Mouse (Mus musculus): ENCODE data around the gene Ptprs. TPM values are rescaled to one million over a fixed set of nuclear protein-coding genes. Genes with fewer than 3 reads are reported as not detected.
A peak's percentile ranks its signal among the peaks of the same experiment; 100 is the strongest.

Ptprs gene
- total RNA-seq, 2 experiments from 2014 or later, result 821 to 872 TPM

- DNase-seq, result no peak
- intact Hi-C loops (cut with DNase I), result no loop called here
Measured at GRCm38 (mm10) chr17:56493841-56494240, 17.6 kb upstream of the Ptprs start.

- DNase-seq, result no peak
- intact Hi-C loops (cut with DNase I), result no loop called here
Measured at GRCm38 (mm10) chr17:56490438-56491152, 14.3 kb upstream of the Ptprs start.

- DNase-seq, result peak; percentile 64
- intact Hi-C loops (cut with DNase I), result no loop called here
Measured at GRCm38 (mm10) chr17:56488028-56488427, 11.7 kb upstream of the Ptprs start.

- intact Hi-C loops (cut with DNase I), result no loop called here
- peak; percentile 70 for DNase-seq
Measured at GRCm38 (mm10) chr17:56487441-56487888, 11.2 kb upstream of the Ptprs start.

GRCm38 (mm10) chr17:56485926-56486325 lies 9.6 kb upstream of the Ptprs start:
- peak; percentile 59 for DNase-seq
- intact Hi-C loops (cut with DNase I), result no loop called here

DNA sequence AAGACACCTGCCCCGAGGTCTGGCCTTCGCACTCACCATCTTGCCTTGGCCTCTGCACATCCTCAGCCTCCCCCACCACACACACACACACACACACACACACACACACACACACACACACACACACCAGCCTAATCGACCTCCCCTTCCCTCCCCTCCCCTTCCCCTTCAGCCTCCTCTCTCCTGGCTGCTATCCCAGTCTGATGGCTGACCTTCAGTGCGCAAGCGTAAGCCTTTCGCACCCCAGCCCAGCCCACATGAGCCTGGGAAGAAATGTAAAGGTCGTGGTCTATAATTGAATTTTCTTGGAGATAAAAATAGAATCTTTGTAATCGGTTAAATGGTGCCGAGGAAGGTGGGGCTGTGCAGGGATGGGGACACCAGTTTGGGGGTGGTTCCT lies 8.8 kb upstream of the Ptprs start:
- intact Hi-C loops (cut with DNase I), result no loop called here
- DNase-seq, result no peak

DNA sequence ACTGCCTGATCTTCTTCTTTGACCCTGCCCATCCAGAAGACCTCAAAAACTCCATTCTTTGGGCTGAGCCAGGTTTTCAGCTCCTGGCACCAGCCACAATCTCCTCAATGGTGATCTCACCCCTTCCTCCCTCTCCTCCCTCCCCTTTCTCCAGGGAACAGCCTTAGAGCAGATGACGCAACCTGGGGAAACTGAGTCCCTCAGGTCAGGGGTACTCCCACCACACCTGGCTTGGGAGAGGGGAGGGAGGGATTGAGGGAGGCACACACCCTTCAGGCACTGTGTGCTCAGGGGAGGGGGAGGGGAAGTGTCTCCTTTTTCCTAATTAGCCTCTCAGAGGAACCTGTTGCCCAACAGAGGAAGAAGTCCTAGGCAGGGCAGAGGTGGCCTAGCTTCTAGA lies 6.4 kb upstream of the Ptprs start:
- intact Hi-C loops (cut with DNase I), result no loop called here
- DNase-seq, result no peak

DNA sequence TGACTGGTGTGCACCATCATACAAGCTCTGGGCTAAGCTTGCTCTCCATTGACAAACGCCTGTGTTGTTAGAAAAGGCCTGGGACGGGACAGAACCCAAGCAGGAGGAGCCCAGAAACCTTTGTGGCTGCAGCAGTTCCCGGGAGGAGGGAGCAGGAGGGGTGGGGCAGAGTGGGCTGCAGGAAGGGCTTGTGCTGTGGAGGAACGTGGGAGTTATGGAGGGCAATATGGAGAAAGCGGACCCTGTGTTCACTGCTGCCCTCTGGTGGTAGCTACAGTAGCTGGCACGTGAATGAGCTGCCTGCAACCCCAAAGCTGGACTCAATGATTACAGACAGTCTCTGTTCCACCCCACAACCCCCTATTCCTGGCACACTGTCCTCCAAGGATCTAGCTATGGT lies 3.1 kb upstream of the Ptprs start:
- peak; percentile 73 for DNase-seq
- intact Hi-C loops (cut with DNase I), result no loop called here

DNA sequence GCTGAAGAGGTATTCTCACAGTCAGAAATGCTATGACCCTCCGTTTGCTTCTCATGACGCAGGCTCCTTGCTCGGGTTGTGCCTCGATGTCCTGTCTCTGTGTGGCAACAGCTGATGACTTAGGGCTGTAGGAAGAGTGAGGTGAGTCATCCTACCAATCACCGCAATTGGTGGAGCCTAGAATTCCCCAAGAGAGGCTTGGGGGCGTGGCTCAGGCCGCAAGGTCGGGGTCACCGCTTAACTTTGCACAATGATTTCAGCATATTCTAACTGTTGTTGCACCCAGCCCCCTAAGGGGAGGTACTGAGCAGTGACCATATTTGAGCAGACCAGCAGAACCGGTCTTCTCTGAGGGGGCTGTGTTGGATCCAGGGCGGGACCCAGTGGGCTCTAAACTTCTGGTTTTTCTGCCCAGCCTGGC lies 1.9 kb upstream of the Ptprs start:
- no peak for DNase-seq

GRCm38 (mm10) chr17:56477191-56477818 lies 1.0 kb upstream of the Ptprs start:
- DNase-seq, result no peak
- intact Hi-C loops (cut with DNase I), result no loop called here

More for the DNA sequence above, 1.9 kb upstream of the Ptprs start:
- intact Hi-C loops (cut with DNase I), result no loop called here

DNA sequence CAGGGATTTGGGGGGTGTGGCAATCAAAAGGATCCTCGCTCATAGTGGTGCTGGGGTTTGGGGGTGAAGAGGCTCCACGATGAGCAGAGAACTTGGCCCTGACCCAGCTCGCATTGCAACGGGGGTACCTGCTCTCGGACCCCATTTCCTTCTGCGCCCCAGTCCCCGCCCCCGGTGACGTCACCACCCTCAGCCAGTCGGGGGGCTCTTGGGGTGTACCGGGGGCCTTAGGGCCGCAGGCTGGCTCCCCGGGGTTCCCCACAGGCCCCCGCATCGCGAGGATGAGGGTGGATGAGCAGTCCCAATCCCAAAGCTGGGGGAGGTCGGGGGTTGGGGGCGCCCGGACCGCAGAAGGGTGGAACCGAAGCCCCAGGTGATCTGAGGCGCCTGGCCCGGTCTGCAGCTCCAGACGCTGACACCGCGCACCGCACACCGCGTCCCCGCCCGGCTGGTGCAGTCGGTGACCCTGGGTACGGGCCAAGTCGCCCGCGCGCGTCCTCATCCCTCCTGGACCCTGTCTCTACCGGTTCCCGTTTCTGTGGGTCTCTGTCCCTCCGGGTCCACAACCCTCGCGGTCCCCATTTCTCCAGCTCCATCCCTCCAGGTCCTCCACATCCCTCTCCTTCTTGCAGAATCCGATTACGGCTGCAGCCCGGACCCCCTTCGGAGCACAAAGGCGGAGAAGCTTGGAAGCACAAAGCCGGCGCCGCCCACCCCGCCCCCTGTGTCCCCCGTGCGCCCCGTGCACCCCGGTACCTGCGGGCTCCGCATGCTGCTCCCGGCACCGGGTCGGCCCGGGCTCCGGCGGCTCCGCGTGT lies 490 bp downstream of the Ptprs start:
- intact Hi-C loops (cut with DNase I), result no loop called here

DNA sequence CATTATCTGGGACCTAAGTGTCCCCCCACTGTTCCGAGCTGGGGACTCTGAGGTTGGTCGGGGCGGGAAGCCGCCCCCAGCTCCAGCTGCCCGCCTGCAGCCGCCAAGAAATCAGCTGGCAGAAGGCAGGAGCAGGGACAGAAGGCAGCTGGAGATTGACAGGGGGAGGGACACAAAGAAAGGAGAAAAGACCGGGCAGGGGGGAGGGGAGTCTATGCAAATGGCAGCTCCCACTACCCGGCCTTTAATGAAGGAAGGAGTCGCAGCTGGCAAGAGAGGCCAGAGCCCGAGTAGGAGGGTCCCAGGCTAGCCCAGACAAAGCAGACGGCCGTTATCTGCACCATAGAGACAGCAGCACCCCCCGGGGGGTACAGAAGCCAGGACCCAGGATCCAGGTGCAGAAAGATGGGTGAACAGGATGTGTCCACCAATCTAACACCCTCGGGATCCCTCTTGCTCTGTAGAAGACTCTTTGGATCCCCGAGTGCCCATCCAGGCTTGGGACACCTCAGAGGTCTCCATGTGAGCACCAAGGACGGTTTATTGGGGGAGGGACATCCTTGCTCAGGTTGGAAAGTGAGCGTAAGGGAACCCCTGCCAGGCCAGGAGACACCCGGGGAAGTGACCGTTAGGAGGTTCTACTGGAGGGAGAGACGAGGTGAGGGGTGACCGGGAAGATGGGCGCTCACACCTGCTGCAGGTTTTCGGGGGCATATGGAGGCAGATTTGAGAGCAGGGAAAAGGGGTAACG lies 1.3 kb downstream of the Ptprs start:
- intact Hi-C loops (cut with DNase I), result no loop called here
- DNase-seq, result peak; percentile 92

More for the DNA sequence above, 490 bp downstream of the Ptprs start:
- DNase-seq, result peak; percentile 71

- intact Hi-C loops (cut with DNase I), result no loop called here
- DNase-seq, result no peak
Measured at GRCm38 (mm10) chr17:56474311-56474830, 1.9 kb downstream of the Ptprs start.

DNA sequence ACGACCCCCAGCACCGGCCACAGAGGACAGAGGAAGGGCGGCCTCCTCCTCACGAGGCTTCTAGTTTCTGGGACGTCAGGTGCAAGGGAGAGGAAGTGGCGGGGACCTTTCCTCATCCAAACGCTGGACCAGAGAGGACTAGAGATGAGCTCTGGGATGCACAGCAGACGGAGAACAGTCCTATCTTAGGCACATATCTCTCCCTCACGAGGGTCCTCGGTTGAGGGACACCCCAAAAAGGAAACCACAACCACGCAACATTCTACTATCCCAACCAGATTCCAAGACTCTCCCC lies 2.7 kb downstream of the Ptprs start:
- intact Hi-C loops (cut with DNase I), result no loop called here
- no peak for DNase-seq

DNA sequence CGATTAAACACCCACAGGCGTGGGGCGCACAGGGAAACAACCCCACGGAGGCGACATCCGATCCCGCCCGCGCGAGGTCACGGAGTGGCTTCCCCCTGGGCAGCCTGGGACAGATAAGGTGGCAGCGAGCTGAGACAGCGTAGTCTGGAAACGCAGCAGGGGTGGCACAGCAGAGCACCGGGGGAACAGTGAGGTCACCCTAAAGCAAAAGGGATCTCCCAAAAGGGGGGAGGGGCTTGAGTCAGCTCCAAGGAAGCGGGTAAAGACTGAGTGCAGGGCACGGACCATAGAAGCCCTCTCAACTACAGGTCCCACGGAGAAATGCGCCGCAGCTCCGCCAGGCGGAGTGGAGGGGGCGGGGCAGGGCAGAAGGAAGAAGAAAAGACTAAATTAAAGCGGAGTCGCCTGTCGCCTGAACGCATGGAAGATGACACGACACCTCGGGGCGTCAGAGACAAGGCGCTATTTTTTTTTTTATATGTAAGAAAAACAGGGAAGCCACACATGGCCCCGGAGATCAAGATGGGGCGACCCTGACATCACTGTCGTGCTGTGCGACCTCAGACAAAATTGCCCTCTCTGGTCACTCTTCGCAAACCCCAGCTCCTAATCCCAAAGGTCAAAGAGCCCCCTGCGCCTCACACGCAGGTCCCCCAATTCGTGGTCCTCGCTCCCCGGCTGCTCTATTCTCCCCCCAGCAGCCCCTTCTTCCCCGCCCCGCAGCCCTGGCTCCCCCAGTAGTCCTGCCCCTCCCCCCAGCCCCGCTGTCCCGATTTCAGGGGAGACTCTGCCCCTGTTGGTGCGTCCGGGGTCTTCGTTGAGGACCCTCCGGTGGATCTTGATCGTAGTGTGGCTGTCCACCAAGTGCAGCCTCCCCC lies 3.3 kb downstream of the Ptprs start:
- peak; percentile 78 for DNase-seq
- intact Hi-C loops (cut with DNase I), result no loop called here

DNA sequence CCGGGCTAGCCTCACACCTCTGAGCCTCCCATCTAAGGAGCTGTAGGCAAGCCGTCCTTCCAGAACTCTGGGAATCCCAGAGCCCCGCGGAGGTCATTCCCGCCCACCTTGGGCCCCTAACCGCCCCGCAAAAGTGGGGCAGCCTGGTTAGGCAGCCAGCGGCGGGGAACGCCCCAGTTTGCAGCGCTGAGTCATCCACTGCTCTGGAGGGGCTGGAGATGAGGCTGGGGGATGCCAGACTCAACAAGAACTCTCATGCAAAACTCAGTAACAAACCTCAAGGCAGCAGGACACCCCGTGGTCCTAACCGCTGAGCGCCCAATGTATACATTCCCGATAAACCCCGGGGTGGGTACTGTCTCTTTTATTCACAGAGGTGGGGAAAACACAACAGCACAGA lies 4.2 kb downstream of the Ptprs start:
- DNase-seq, result no peak
- intact Hi-C loops (cut with DNase I), result no loop called here

GRCm38 (mm10) chr17:56471136-56471535 lies 5.1 kb downstream of the Ptprs start:
- DNase-seq, result no peak
- intact Hi-C loops (cut with DNase I), result no loop called here

DNA sequence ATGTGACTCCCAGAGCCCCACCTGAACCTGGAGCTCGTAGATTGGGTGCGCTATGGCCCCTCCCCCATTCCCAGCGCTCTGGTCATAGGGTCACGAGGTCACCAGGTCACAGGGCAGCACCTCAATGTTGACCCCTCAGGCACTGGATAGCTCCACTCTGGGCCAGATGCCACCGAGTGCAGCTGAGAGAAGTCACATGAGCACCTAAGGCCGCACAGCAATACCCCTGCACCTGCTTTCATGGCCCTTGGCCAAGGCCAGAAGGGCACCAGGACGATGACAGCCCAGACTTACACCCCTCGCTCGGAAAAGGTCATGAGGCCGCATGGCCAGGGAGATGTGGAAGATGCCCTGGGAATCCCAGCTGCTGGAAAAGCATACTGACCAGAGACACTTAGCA lies 5.7 kb downstream of the Ptprs start:
- no peak for DNase-seq
- intact Hi-C loops (cut with DNase I), result no loop called here

DNA sequence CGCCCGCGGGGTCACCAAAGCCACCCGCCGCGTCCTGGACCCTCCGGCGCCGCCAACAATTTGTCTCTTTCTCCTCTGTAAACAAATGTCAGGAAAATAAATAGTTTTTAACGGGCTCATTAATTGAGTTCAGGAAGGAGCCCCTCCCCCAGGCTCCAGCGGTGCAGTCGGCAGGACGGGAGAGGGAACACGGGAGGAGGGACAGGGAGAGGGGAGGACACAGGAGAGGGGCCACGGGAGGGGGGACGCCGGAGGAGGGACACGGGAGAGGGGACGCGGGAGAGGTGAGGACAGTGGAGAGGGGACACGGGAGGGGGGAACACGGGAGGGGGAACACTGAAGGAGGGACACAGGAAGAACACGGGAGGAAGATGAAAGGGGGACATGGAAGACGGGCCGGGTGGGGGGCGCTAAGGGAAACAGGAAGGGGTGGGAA lies 6.3 kb downstream of the Ptprs start:
- no peak for DNase-seq
- intact Hi-C loops (cut with DNase I), result no loop called here

GRCm38 (mm10) chr17:56469275-56469674 lies 7.0 kb downstream of the Ptprs start:
- no peak for DNase-seq
- intact Hi-C loops (cut with DNase I), result no loop called here
